Mouse (Mus musculus): ENCODE data around the gene Nkx1-1. TPM values are rescaled to one million over a fixed set of nuclear protein-coding genes. Genes with fewer than 3 reads are reported as not detected.

The Nkx1-1 gene
- 0.60 and 1.0 TPM in 2 replicates for total RNA-seq (2014; rRNA removed)
- polyA plus RNA-seq (2015; fragmentation: Nextera tagmentation; extraction: Ambion mirVana): 0.18 TPM in 1 of 2 replicates, not detected in the other

- Histone ChIP-seq H3K27me3 (ENCODE audit: insufficient read depth, low read length) (peaks cover 86% of the 10 kb centered on the region), H3K36me3 (ENCODE audit: insufficient read depth, low read length) (no peaks in the 10 kb centered on the region), H3K9me3 (ENCODE audit: low read length) (no peaks in the 10 kb centered on the region), H3K4me2 (ENCODE audit: low read depth, low read length, poor library complexity, severe bottlenecking) (peak within 1 kb of the TSS; percentile 39), H3K9ac (replicated peaks; ENCODE audit: low read length, poor library complexity, severe bottlenecking) (0 out of 2 replicates have a peak within 1 kb of the TSS, but pooled peaks have one; percentile 13), H3K4me3 (ENCODE audit: low read depth, low read length) (peak within 1 kb of the TSS; percentile 24), H3K4me1 (ENCODE audit: insufficient read depth, low read length) (no peaks in the 10 kb centered on the region; the same call in 1 of the 2 replicates), H3K27ac (ENCODE audit: low read depth, low read length) (no peak within 1 kb of the TSS)
- ATAC-seq (ENCODE audit: low FRiP score) (no peak), DNase-seq (ENCODE audit: low spot score) (no peak)
- no peak for TF ChIP-seq CTCF (IDR thresholded peaks at IDR 0.05)
- under 1% methylated on average over 64 of the region's 90 CpGs for WGBS
These were observed at the start of gene Nkx1-1 for GRCm38 (mm10) chr5:33433201-33434138. Nkx1-1 (minus strand) TSS chr5:33433976.

GRCm38 (mm10) chr5:33481318-33481685 is 47.5 kb upstream of the Nkx1-1 start:
- TF ChIP-seq CTCF (IDR thresholded peaks at IDR 0.05): no peak
- Histone ChIP-seq H3K27ac (ENCODE audit: low read depth, low read length) (no peak overlapping the region), H3K9me3 (ENCODE audit: low read length) (no peaks in the 10 kb centered on the region), H3K27me3 (ENCODE audit: insufficient read depth, low read length) (no peaks in the 10 kb centered on the region), H3K4me3 (ENCODE audit: low read depth, low read length) (no peak overlapping the region), H3K36me3 (ENCODE audit: insufficient read depth, low read length) (no peaks in the 10 kb centered on the region), H3K4me2 (ENCODE audit: low read depth, low read length, poor library complexity, severe bottlenecking) (no peak overlapping the region), H3K4me1 (ENCODE audit: insufficient read depth, low read length) (no peaks in the 10 kb centered on the region), H3K9ac (replicated peaks; ENCODE audit: low read length, poor library complexity, severe bottlenecking) (no peak overlapping the region)
- 51% methylated on average over 7 of the region's 7 CpGs for WGBS
- DNase-seq (ENCODE audit: low spot score): no peak
- no peak for ATAC-seq (ENCODE audit: low FRiP score)

GRCm38 (mm10) chr5:33480582-33481317 is 47.0 kb upstream of the Nkx1-1 start:
- Histone ChIP-seq H3K4me3 (ENCODE audit: low read depth, low read length) (no peak overlapping the region), H3K27me3 (ENCODE audit: insufficient read depth, low read length) (no peaks in the 10 kb centered on the region), H3K36me3 (ENCODE audit: insufficient read depth, low read length) (no peaks in the 10 kb centered on the region), H3K4me2 (ENCODE audit: low read depth, low read length, poor library complexity, severe bottlenecking) (no peak overlapping the region), H3K9ac (replicated peaks; ENCODE audit: low read length, poor library complexity, severe bottlenecking) (no peak overlapping the region), H3K9me3 (ENCODE audit: low read length) (no peaks in the 10 kb centered on the region), H3K27ac (ENCODE audit: low read depth, low read length) (no peak overlapping the region), H3K4me1 (ENCODE audit: insufficient read depth, low read length) (no peaks in the 10 kb centered on the region)
- DNase-seq (ENCODE audit: low spot score): peak; percentile 36
- WGBS: 56% methylated on average over 26 of the region's 26 CpGs
- no peak for TF ChIP-seq CTCF (IDR thresholded peaks at IDR 0.05)
- no peak for ATAC-seq (ENCODE audit: low FRiP score)

GRCm38 (mm10) chr5:33465464-33465863 is 31.7 kb upstream of the Nkx1-1 start:
- no peaks in the 10 kb centered on the region for H3K36me3 ChIP-seq (ENCODE audit: insufficient read depth, low read length)
- DNase-seq (ENCODE audit: low spot score) (no peak), ATAC-seq (ENCODE audit: low FRiP score) (no peak)
- 23% methylated on average over 11 of the region's 11 CpGs for WGBS
- H3K4me2 ChIP-seq (ENCODE audit: low read depth, low read length, poor library complexity, severe bottlenecking): no peak overlapping the region
- no peak overlapping the region for H3K4me3 ChIP-seq (ENCODE audit: low read depth, low read length)
- H3K9me3 ChIP-seq (ENCODE audit: low read length): no peaks in the 10 kb centered on the region
- no peak overlapping the region for H3K27ac ChIP-seq (ENCODE audit: low read depth, low read length)
- no peak for TF ChIP-seq CTCF (IDR thresholded peaks at IDR 0.05)
- H3K27me3 ChIP-seq (ENCODE audit: insufficient read depth, low read length): no peaks in the 10 kb centered on the region
- peak overlapping the region; percentile 15; the same call in 1 of the 2 replicates for H3K9ac ChIP-seq (replicated peaks; ENCODE audit: low read length, poor library complexity, severe bottlenecking)
- no peaks in the 10 kb centered on the region for H3K4me1 ChIP-seq (ENCODE audit: insufficient read depth, low read length)

- Histone ChIP-seq H3K4me3 (ENCODE audit: low read depth, low read length) (no peak overlapping the region), H3K36me3 (ENCODE audit: insufficient read depth, low read length) (no peaks in the 10 kb centered on the region), H3K27ac (ENCODE audit: low read depth, low read length) (no peak overlapping the region), H3K4me1 (ENCODE audit: insufficient read depth, low read length) (no peaks in the 10 kb centered on the region), H3K4me2 (ENCODE audit: low read depth, low read length, poor library complexity, severe bottlenecking) (no peak overlapping the region), H3K27me3 (ENCODE audit: insufficient read depth, low read length) (no peaks in the 10 kb centered on the region), H3K9me3 (ENCODE audit: low read length) (no peaks in the 10 kb centered on the region), H3K9ac (replicated peaks; ENCODE audit: low read length, poor library complexity, severe bottlenecking) (no peak overlapping the region)
- ATAC-seq (ENCODE audit: low FRiP score) (no peak), DNase-seq (ENCODE audit: low spot score) (peak; percentile 19)
- WGBS: 63% methylated on average over 7 of the region's 7 CpGs
- no peak for TF ChIP-seq CTCF (IDR thresholded peaks at IDR 0.05)
These were observed 30.6 kb upstream of the Nkx1-1 start for GRCm38 (mm10) chr5:33464390-33464789.

All from midbrain, postnatal 0 days (tissue).